Mouse (Mus musculus): ENCODE data around the gene Farsb.

- TF ChIP-seq E2F4 (IDR thresholded peaks at IDR 0.05; ENCODE audit: insufficient replicate concordance, low read depth, low read length) (no peak), ZC3H11A (IDR thresholded peaks at IDR 0.05; ENCODE audit: low read depth, low read length) (no peak), SMC3 (IDR thresholded peaks at IDR 0.05; ENCODE audit: low read depth, low read length) (no peak), MYC (IDR thresholded peaks at IDR 0.05; ENCODE audit: low read depth, low read length) (peak; percentile 85), KAT2A (IDR thresholded peaks at IDR 0.05; ENCODE audit: insufficient replicate concordance, low read length) (no peak), POLR2A (IDR thresholded peaks at IDR 0.05; ENCODE audit: low read depth, low read length) (no peak), JUND (conservative IDR thresholded peaks at IDR 0.05; ENCODE audit: low read depth, low read length) (no peak), CTCF (conservative IDR thresholded peaks at IDR 0.05 in 1 of 2, IDR thresholded peaks at IDR 0.05 in 1 of 2; ENCODE audit: low read depth in 2 of 2, low read length in 2 of 2) (no peak), MAX (IDR thresholded peaks at IDR 0.05; ENCODE audit: low read length) (peak; percentile 31; the same call in 1 of the 2 replicates), USF1 (IDR thresholded peaks at IDR 0.05; ENCODE audit: low read depth, low read length) (no peak), CHD1 (IDR thresholded peaks at IDR 0.05; ENCODE audit: low read depth, low read length) (no peak), RCOR1 (conservative IDR thresholded peaks at IDR 0.05; ENCODE audit: low read depth, low read length) (no peak), POLR2AphosphoS2 (IDR thresholded peaks at IDR 0.05; ENCODE audit: low read depth, low read length) (no peak)
Observed at GRCm38 (mm10) chr1:78490143-78490542, 1.4 kb upstream of the Farsb start.
